Mouse (Mus musculus): ENCODE measurements at regions not wholly inside any gene's neighbourhood (a gene's known extent, or its start where the extent isn't known, plus 50 kb on each side); places are given as distances from the start of the nearest gene placed in this dataset.

DNA sequence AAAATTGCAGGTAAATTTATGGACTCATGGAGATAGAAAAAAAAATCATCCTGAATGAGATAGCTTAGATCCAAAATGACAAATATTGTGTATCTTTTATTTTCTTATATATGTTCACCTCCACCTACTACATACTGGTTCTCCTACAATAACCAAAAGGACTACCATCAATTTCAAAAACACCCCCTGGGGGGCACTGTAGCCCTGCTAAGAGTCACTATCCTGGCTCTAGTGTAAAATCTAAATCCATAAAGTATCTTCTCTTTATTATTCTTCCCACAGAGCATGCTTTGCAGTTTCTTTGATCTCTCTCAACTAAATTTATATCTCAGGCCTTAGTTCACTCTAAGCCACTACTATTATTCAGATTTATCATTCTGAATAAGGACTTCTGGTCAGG is 122.3 kb upstream of the Arhgef26 start:
- TF ChIP-seq JUND (conservative IDR thresholded peaks at IDR 0.05; ENCODE audit: low read depth, low read length) (no peak), CTCF (conservative IDR thresholded peaks at IDR 0.05 in 1 of 2, IDR thresholded peaks at IDR 0.05 in 1 of 2; ENCODE audit: low read depth in 2 of 2, low read length in 2 of 2) (no peak), RCOR1 (conservative IDR thresholded peaks at IDR 0.05; ENCODE audit: low read depth, low read length) (no peak), ELF1 (IDR thresholded peaks at IDR 0.05; ENCODE audit: low read depth, low read length) (no peak), EP300 (IDR thresholded peaks at IDR 0.05; ENCODE audit: low read length) (no peak), MAZ (IDR thresholded peaks at IDR 0.05; ENCODE audit: low read depth, low read length) (no peak), POLR2AphosphoS2 (IDR thresholded peaks at IDR 0.05; ENCODE audit: low read depth, low read length) (no peak), UBTF (IDR thresholded peaks at IDR 0.05; ENCODE audit: low read depth, low read length) (no peak), ETS1 (conservative IDR thresholded peaks at IDR 0.05; ENCODE audit: low read depth, low read length) (no peak), ZKSCAN1 (IDR thresholded peaks at IDR 0.05; ENCODE audit: borderline replicate concordance, low read depth, low read length) (no peak)
